Mouse (Mus musculus) CH12.LX (cell line): ENCODE results near the gene Sdr39u1. TPM values are rescaled to one million over a fixed set of nuclear protein-coding genes. Genes with fewer than 3 reads are reported as not detected.

Experiments
- DNase-seq: peaks from one replicate; pipeline ENCODE4 v3.0.0-alpha.2; 2013; ENCODE audit errors: extremely low read depth
- H3K27ac ChIP-seq: 2 replicates; pipeline ENCODE4 v1.5.1; 2012; ENCODE audit warnings: low read depth, mild to moderate bottlenecking, control low read depth, moderate library complexity; ENCODE audit not compliant: insufficient read depth
- H3K27me3 ChIP-seq: replicated peaks from 2 replicates; pipeline ENCODE3; 2012; ENCODE audit warnings: inconsistent platforms
- H3K36me3 ChIP-seq, 2 experiments: replicated peaks in 1 of 2; 2 replicates each; pipeline versions ENCODE3 to v1.6.1; 2012; ENCODE audit warnings: inconsistent platforms in 1 of 2, low read length in 1 of 2, mild to moderate bottlenecking in 1 of 2, mixed read lengths in 1 of 2, moderate library complexity in 1 of 2; ENCODE audit not compliant: control insufficient read depth in 1 of 2, insufficient read depth in 1 of 2
- H3K4me1 ChIP-seq, 2 experiments: 2 replicates each; pipeline ENCODE4 v1.6.1; 2012; ENCODE audit warnings: inconsistent platforms in 1 of 2, moderate library complexity in 1 of 2; ENCODE audit not compliant: insufficient read depth in 2 of 2, control insufficient read depth in 1 of 2
- H3K4me2 ChIP-seq: 2 replicates; pipeline ENCODE4 v1.6.1; 2012; ENCODE audit warnings: low read depth, mild to moderate bottlenecking, control low read depth; ENCODE audit not compliant: poor library complexity, insufficient read depth, severe bottlenecking
- H3K4me3 ChIP-seq, 3 experiments: fragments of 150-350 bp in 1 of 3; sonication (generic) in 1 of 3; replicated peaks in 1 of 3; 2 replicates each; pipeline versions ENCODE3 to v1.5.1; 2011 to 2012; ENCODE audit warnings: low read depth in 2 of 3, low read length in 2 of 3, mild to moderate bottlenecking in 2 of 3, moderate library complexity in 2 of 3, control low read depth in 1 of 3, improper control_type of control experiment in 1 of 3, inconsistent platforms in 1 of 3, mixed read lengths in 1 of 3; ENCODE audit not compliant: poor library complexity in 1 of 3
- H3K79me2 ChIP-seq: replicated peaks from 2 replicates; pipeline ENCODE4 v1.6.1; 2012; ENCODE audit warnings: mild to moderate bottlenecking, moderate library complexity; ENCODE audit not compliant: control insufficient read depth, poor library complexity, insufficient read depth, severe bottlenecking; ENCODE audit errors: extremely low read depth
- H3K9ac ChIP-seq: 2 replicates; pipeline ENCODE4 v1.6.1; 2012; ENCODE audit warnings: low read depth, mild to moderate bottlenecking, control low read depth, moderate library complexity; ENCODE audit not compliant: insufficient read depth
- H3K9me3 ChIP-seq: replicated peaks from 2 replicates; pipeline ENCODE3; 2012; ENCODE audit warnings: low read length, inconsistent platforms, mixed read lengths
- BHLHE40 ChIP-seq: IDR thresholded peaks from 2 replicates; pipeline ENCODE4 v1.6.1; 2011; ENCODE audit warnings: mild to moderate bottlenecking, low read depth, low read length, improper control_type of control experiment
- CHD1 ChIP-seq: IDR thresholded peaks from 2 replicates; pipeline ENCODE4 v1.6.1; 2012; ENCODE audit warnings: low read depth, low read length, improper control_type of control experiment, inconsistent platforms
- CHD2 ChIP-seq: IDR thresholded peaks from 2 replicates; pipeline ENCODE4 v1.6.1; 2011; ENCODE audit warnings: low read length, improper control_type of control experiment
- CTCF ChIP-seq, 2 experiments: IDR thresholded peaks in 1 of 2; conservative IDR thresholded peaks in 1 of 2; 2 replicates each; pipeline ENCODE4 v1.5.1; 2011 to 2012; ENCODE audit warnings: low read depth in 2 of 2, low read length in 2 of 2, improper control_type of control experiment in 1 of 2, inconsistent platforms in 1 of 2, mild to moderate bottlenecking in 1 of 2, moderate library complexity in 1 of 2
- E2F4 ChIP-seq: IDR thresholded peaks from 2 replicates; pipeline ENCODE4 v1.6.1; 2011; ENCODE audit warnings: low read depth, low read length, improper control_type of control experiment; ENCODE audit not compliant: insufficient replicate concordance
- ELF1 ChIP-seq: IDR thresholded peaks from 2 replicates; pipeline ENCODE4 v1.6.1; 2014; ENCODE audit warnings: low read depth, mild to moderate bottlenecking, inconsistent platforms, low read length, improper control_type of control experiment
- EP300 ChIP-seq: IDR thresholded peaks from 2 replicates; pipeline ENCODE4 v1.6.1; 2011; ENCODE audit warnings: low read length, improper control_type of control experiment
- ETS1 ChIP-seq: conservative IDR thresholded peaks from 2 replicates; pipeline ENCODE4 v1.6.1; 2012; ENCODE audit warnings: low read depth, mild to moderate bottlenecking, inconsistent platforms, low read length, improper control_type of control experiment, moderate library complexity
- GABPA ChIP-seq: IDR thresholded peaks from 2 replicates; pipeline ENCODE4 v1.6.1; 2012; ENCODE audit warnings: low read depth, low read length, improper control_type of control experiment, inconsistent platforms; ENCODE audit not compliant: insufficient replicate concordance
- HCFC1 ChIP-seq: IDR thresholded peaks from 2 replicates; pipeline ENCODE4 v1.6.1; 2012; ENCODE audit warnings: low read depth, mild to moderate bottlenecking, inconsistent platforms, low read length, improper control_type of control experiment
- IRF4 ChIP-seq: IDR thresholded peaks from 2 replicates; pipeline ENCODE4 v1.6.1; 2014; ENCODE audit warnings: low read depth, mild to moderate bottlenecking, inconsistent platforms, low read length, improper control_type of control experiment
- JUN ChIP-seq: IDR thresholded peaks from 2 replicates; pipeline ENCODE4 v1.6.1; 2011; ENCODE audit warnings: low read depth, mild to moderate bottlenecking, low read length, improper control_type of control experiment, moderate library complexity; ENCODE audit not compliant: insufficient read depth
- JUND ChIP-seq: conservative IDR thresholded peaks from 2 replicates; pipeline ENCODE4 v1.6.1; 2011; ENCODE audit warnings: low read depth, low read length, improper control_type of control experiment
- KAT2A ChIP-seq: IDR thresholded peaks from 2 replicates; pipeline ENCODE4 v1.6.1; 2012; ENCODE audit warnings: low read length, improper control_type of control experiment, inconsistent platforms; ENCODE audit not compliant: insufficient replicate concordance
- MAFK ChIP-seq: IDR thresholded peaks from 2 replicates; pipeline ENCODE4 v1.6.1; 2011; ENCODE audit warnings: low read length, improper control_type of control experiment; ENCODE audit not compliant: insufficient replicate concordance
- MAX ChIP-seq: IDR thresholded peaks from 2 replicates; pipeline ENCODE4 v1.6.1; 2011; ENCODE audit warnings: low read length, improper control_type of control experiment
- MAZ ChIP-seq: IDR thresholded peaks from 2 replicates; pipeline ENCODE4 v1.6.1; 2012; ENCODE audit warnings: low read depth, mild to moderate bottlenecking, inconsistent platforms, low read length, improper control_type of control experiment, moderate library complexity
- MEF2A ChIP-seq: IDR thresholded peaks from 2 replicates; pipeline ENCODE4 v1.6.1; 2014; ENCODE audit warnings: low read depth, mild to moderate bottlenecking, inconsistent platforms, low read length, improper control_type of control experiment, borderline replicate concordance
- MXI1 ChIP-seq: IDR thresholded peaks from 2 replicates; pipeline ENCODE4 v1.6.1; 2011; ENCODE audit warnings: mild to moderate bottlenecking, low read depth, low read length, improper control_type of control experiment
- MYC ChIP-seq: IDR thresholded peaks from 2 replicates; pipeline ENCODE4 v1.6.1; 2011; ENCODE audit warnings: low read depth, mild to moderate bottlenecking, improper control_type of control experiment, low read length
- NELFE ChIP-seq: IDR thresholded peaks from 2 replicates; pipeline ENCODE4 v1.6.1; 2011; ENCODE audit warnings: low read depth, low read length, improper control_type of control experiment
- NRF1 ChIP-seq: IDR thresholded peaks from 2 replicates; pipeline ENCODE4 v1.6.1; 2014; ENCODE audit warnings: low read depth, mild to moderate bottlenecking, inconsistent platforms, low read length, improper control_type of control experiment, moderate library complexity
- PAX5 ChIP-seq: IDR thresholded peaks from 2 replicates; pipeline ENCODE4 v1.6.1; 2012; ENCODE audit warnings: low read length, inconsistent platforms, mixed read lengths
- POLR2A ChIP-seq: IDR thresholded peaks from 2 replicates; pipeline ENCODE4 v1.6.1; 2011; ENCODE audit warnings: low read depth, mild to moderate bottlenecking, improper control_type of control experiment, low read length
- POLR2AphosphoS2 ChIP-seq: IDR thresholded peaks from 2 replicates; pipeline ENCODE4 v1.6.1; 2011; ENCODE audit warnings: low read depth, low read length, improper control_type of control experiment
- RAD21 ChIP-seq: IDR thresholded peaks from 2 replicates; pipeline ENCODE4 v1.6.1; 2011; ENCODE audit warnings: low read depth, mild to moderate bottlenecking, low read length, improper control_type of control experiment, moderate library complexity
- RCOR1 ChIP-seq: conservative IDR thresholded peaks from 2 replicates; pipeline ENCODE4 v1.6.1; 2012; ENCODE audit warnings: low read depth, mild to moderate bottlenecking, inconsistent platforms, low read length, improper control_type of control experiment
- SIN3A ChIP-seq: IDR thresholded peaks from 2 replicates; pipeline ENCODE4 v1.6.1; 2012; ENCODE audit warnings: low read length, improper control_type of control experiment, inconsistent platforms
- SMC3 ChIP-seq: IDR thresholded peaks from 2 replicates; pipeline ENCODE4 v1.6.1; 2011; ENCODE audit warnings: low read depth, low read length, improper control_type of control experiment
- TBP ChIP-seq: conservative IDR thresholded peaks from 2 replicates; pipeline ENCODE4 v1.6.1; 2011; ENCODE audit warnings: low read depth, low read length, improper control_type of control experiment
- TCF12 ChIP-seq: IDR thresholded peaks from 2 replicates; pipeline ENCODE4 v1.6.1; 2014; ENCODE audit warnings: low read depth, mild to moderate bottlenecking, inconsistent platforms, low read length, improper control_type of control experiment
- UBTF ChIP-seq: IDR thresholded peaks from 2 replicates; pipeline ENCODE4 v1.6.1; 2012; ENCODE audit warnings: low read depth, mild to moderate bottlenecking, inconsistent platforms, low read length, improper control_type of control experiment, moderate library complexity
- USF1 ChIP-seq: IDR thresholded peaks from 2 replicates; pipeline ENCODE4 v1.6.1; 2014; ENCODE audit warnings: low read depth, mild to moderate bottlenecking, inconsistent platforms, low read length, improper control_type of control experiment
- USF2 ChIP-seq: conservative IDR thresholded peaks from 2 replicates; pipeline ENCODE4 v1.6.1; 2011; ENCODE audit warnings: low read depth, low read length, improper control_type of control experiment
- ZC3H11A ChIP-seq: IDR thresholded peaks from 2 replicates; pipeline ENCODE4 v1.6.1; 2012; ENCODE audit warnings: low read depth, mild to moderate bottlenecking, inconsistent platforms, low read length, improper control_type of control experiment
- ZKSCAN1 ChIP-seq: IDR thresholded peaks from 2 replicates; pipeline ENCODE4 v1.6.1; 2012; ENCODE audit warnings: low read depth, inconsistent platforms, low read length, improper control_type of control experiment, borderline replicate concordance
- ZMIZ1 ChIP-seq: IDR thresholded peaks from 2 replicates; pipeline ENCODE4 v1.6.1; 2012; ENCODE audit warnings: low read depth, mild to moderate bottlenecking, inconsistent platforms, low read length, improper control_type of control experiment
- ZNF384 ChIP-seq: IDR thresholded peaks from 2 replicates; pipeline ENCODE4 v1.6.1; 2012; ENCODE audit warnings: low read depth, low read length, improper control_type of control experiment, inconsistent platforms
- dilution Hi-C: fragments of 300-500 bp; cut with MboI; formaldehyde crosslinking; loops from 2 replicates; pipeline ENCODE4 v1.14.3; 2020; ENCODE audit warnings: low sequenced_read_pairs; ENCODE audit not compliant: extremely low pct_unique_long_range_greater_than_20kb, extremely low pct_ligation_motif_present
- in situ Hi-C: fragments of 300-500 bp; cut with MboI; formaldehyde crosslinking; loops from 3 replicates; pipeline ENCODE4 v1.14.3; 2019; ENCODE audit warnings: low sequenced_read_pairs, low pct_ligation_motif_present, low pct_unique_long_range_greater_than_20kb, mixed read lengths
- polyA plus RNA-seq: library from polyadenylated mRNA; unstranded; fragments of >175 nt; gene quantifications from 2 replicates; pipeline ENCODE4 v1.2.1, GENCODE M21; 2012; ENCODE audit warnings: low read depth; ENCODE audit not compliant: insufficient read length
- total RNA-seq, 2 experiments: library from RNA; depleted of rRNA; stranded (reverse); fragments of 300-350 nt in 1 of 2; fragments of >200 nt in 1 of 2; gene quantifications; 2 replicates each; pipeline ENCODE4 v1.2.3; 2012 to 2014

Gene Sdr39u1
- total and polyA plus RNA-seq, 3 experiments, result 61.4 to 90.8 (median 66.7) TPM

- TF ChIP-seq BHLHE40 (no peak), USF2 (no peak), NELFE (peak; percentile 77), ELF1 (0 out of 2 replicates have a peak, but pooled peaks have one; percentile 4), E2F4 (0 out of 2 replicates have a peak, but pooled peaks have one; percentile 65), POLR2AphosphoS2 (peak; percentile 67; the same call in 1 of the 2 replicates), NRF1 (peak; percentile 26; the same call in 1 of the 2 replicates), MAZ (0 out of 2 replicates have a peak, but pooled peaks have one; percentile 57), MAFK (no peak), PAX5 (no peak), UBTF (no peak), KAT2A (0 out of 2 replicates have a peak, but pooled peaks have one; percentile 49), CHD2 (0 out of 2 replicates have a peak, but pooled peaks have one; percentile 51), HCFC1 (peak; percentile 16), MEF2A (peak; percentile 5; the same call in 1 of the 2 replicates), RCOR1 (no peak; the same call in 1 of the 2 replicates), SMC3 (no peak; the same call in 1 of the 2 replicates), ZNF384 (peak; percentile 40; the same call in 1 of the 2 replicates), RAD21 (no peak), MXI1 (peak; percentile 65), CHD1 (peak; percentile 85; the same call in 1 of the 2 replicates), USF1 (no peak), SIN3A (no peak; the same call in none of the 2 replicates), ETS1 (peak; percentile 32; the same call in 1 of the 2 replicates), CTCF (conservative IDR thresholded peaks at IDR 0.05 in 1 of 2, IDR thresholded peaks at IDR 0.05 in 1 of 2; ENCODE audit: low read depth in 2 of 2, low read length in 2 of 2) (no peak), JUND (no peak), GABPA (no peak), POLR2A (no peak; the same call in 1 of the 2 replicates), IRF4 (peak; percentile 52), TCF12 (peak; percentile 42; the same call in 1 of the 2 replicates), ZC3H11A (no peak), ZKSCAN1 (no peak), EP300 (peak; percentile 49), TBP (0 out of 2 replicates have a peak, but pooled peaks have one; percentile 65), MAX (peak; percentile 60; the same call in 1 of the 2 replicates), MYC (0 out of 2 replicates have a peak, but pooled peaks have one; percentile 36), ZMIZ1 (no peak; the same call in none of the 2 replicates), JUN (no peak)
- Histone ChIP-seq H3K36me3 (peaks cover 32 to 38% of the 10 kb centered on the region in 2 experiments), H3K27ac (peak overlapping the region; percentile 96), H3K4me3 (peak overlapping the region; percentile 70 to 74 (median 73)), H3K9me3 (no peaks in the 10 kb centered on the region), H3K4me1 (peaks cover 45 to 76% of the 10 kb centered on the region in 2 experiments), H3K4me2 (peak overlapping the region; percentile 67), H3K9ac (peak overlapping the region; percentile 72), H3K27me3 (no peaks in the 10 kb centered on the region), H3K79me2 (peaks cover 20% of the 10 kb centered on the region)
- in situ Hi-C loops, result no loop called here
- DNase-seq, result peak; percentile 89
- dilution Hi-C loops, result no loop called here
These were observed 14.8 kb downstream of the Sdr39u1 start for GRCm38 (mm10) chr14:55885114-55885790.
